Mouse (Mus musculus) erythroblast, embryonic 14.5 days (primary cell): ENCODE data around the gene Ambra1. TPM values are rescaled to one million over a fixed set of nuclear protein-coding genes. Genes with fewer than 3 reads are reported as not detected.

Experiments used
- H3K27me3 ChIP-seq: 2 replicates; pipeline ENCODE4 v1.6.1; 2012; ENCODE audit warnings: inconsistent platforms; ENCODE audit not compliant: control insufficient read depth
- H3K36me3 ChIP-seq: 2 replicates; pipeline ENCODE4 v1.6.1; 2012; ENCODE audit warnings: mild to moderate bottlenecking, inconsistent platforms; ENCODE audit not compliant: control insufficient read depth
- H3K4me1 ChIP-seq: 2 replicates; pipeline ENCODE4 v1.6.1; 2012; ENCODE audit warnings: inconsistent platforms; ENCODE audit not compliant: control insufficient read depth
- H3K4me3 ChIP-seq: replicated peaks from 2 replicates; pipeline ENCODE3; 2012; ENCODE audit warnings: moderate library complexity, mild to moderate bottlenecking, inconsistent platforms
- H3K9me3 ChIP-seq: 2 replicates; pipeline ENCODE4 v1.6.1; 2012; ENCODE audit warnings: low read length, inconsistent platforms, mixed read lengths; ENCODE audit not compliant: control insufficient read depth
- GATA1 ChIP-seq: IDR thresholded peaks from 2 replicates; pipeline ENCODE4 v1.6.1; 2012; ENCODE audit warnings: low read length, inconsistent platforms, mixed read lengths
- TAL1 ChIP-seq: IDR thresholded peaks from 3 replicates; pipeline ENCODE4 v1.6.1; 2012; ENCODE audit warnings: low read length, inconsistent platforms, mixed read lengths
- polyA plus RNA-seq: library from polyadenylated mRNA; stranded (reverse); fragments of >175 nt; gene quantifications from 2 replicates; pipeline ENCODE4 v1.2.3, GENCODE M21; 2012

Gene Ambra1
- polyA plus RNA-seq, 1 experiment = 1.8 TPM

DNA sequence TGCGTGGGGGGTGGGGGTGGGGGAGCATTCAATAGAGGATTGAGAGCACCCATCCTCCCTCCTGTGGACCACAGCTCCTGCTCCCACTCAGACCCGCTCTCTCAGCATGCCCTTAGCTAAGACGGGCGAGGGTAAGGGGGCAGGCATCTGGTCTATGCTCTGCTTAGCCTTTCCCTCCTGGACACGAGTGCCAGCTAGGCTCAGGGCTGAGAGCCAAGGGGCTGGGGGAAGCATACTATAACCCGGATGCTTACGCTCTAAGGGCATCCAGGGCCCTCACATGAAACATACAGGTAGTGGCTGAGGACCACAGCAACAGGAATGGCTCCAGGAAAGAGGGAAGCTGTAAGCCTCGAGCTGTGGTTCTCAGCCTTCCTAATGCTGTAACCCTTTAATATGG lies 228.1 kb downstream of the Ambra1 start:
- Histone ChIP-seq H3K9me3 (no peaks in the 10 kb centered on the region), H3K4me3 (no peak overlapping the region), H3K27me3 (no peaks in the 10 kb centered on the region), H3K4me1 (peaks cover 88% of the 10 kb centered on the region), H3K36me3 (peaks cover 27% of the 10 kb centered on the region)
- TF ChIP-seq TAL1 = no peak
- TF ChIP-seq GATA1 = no peak

DNA sequence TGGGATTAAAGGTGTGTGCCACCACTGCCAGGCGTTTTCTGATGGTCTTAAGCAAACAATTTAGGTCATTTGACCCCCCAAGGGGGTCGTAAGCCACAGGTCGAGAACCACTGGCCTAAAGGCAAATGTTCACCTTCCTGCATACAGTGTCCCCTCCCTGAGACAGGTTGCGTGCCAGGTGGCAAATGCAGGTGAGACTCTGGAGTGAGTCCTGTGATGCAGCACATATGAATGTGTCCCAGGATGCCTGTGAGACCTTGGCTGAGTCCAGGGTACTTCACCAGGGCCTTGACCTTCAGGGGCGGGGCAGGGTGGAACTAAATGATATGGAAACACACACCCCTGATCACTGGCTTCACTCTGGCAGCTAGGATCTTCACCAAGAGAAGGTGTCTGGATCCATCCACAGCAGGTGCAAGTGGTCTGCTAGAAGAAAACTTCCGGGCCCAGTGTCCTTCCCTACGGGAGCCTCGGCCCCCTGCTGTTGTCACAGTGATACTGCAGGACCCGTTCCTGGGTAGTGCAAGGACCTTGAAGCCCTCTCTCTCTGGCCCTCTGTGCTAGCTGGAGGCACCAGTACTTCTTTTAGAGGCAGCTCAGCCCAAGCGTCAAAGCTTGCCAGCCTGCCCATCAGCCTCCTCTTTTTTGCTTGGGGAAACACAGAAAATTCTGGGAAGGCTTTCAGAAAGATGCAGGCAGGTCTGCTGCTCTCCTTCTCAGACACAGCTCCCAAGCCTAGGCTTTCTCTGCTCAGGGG lies 228.9 kb downstream of the Ambra1 start:
- Histone ChIP-seq H3K36me3 (peaks cover 22% of the 10 kb centered on the region), H3K27me3 (peaks cover 4% of the 10 kb centered on the region), H3K9me3 (no peaks in the 10 kb centered on the region), H3K4me1 (peaks cover 88% of the 10 kb centered on the region), H3K4me3 (no peak overlapping the region)
- TF ChIP-seq TAL1 = no peak
- no peak for TF ChIP-seq GATA1

DNA sequence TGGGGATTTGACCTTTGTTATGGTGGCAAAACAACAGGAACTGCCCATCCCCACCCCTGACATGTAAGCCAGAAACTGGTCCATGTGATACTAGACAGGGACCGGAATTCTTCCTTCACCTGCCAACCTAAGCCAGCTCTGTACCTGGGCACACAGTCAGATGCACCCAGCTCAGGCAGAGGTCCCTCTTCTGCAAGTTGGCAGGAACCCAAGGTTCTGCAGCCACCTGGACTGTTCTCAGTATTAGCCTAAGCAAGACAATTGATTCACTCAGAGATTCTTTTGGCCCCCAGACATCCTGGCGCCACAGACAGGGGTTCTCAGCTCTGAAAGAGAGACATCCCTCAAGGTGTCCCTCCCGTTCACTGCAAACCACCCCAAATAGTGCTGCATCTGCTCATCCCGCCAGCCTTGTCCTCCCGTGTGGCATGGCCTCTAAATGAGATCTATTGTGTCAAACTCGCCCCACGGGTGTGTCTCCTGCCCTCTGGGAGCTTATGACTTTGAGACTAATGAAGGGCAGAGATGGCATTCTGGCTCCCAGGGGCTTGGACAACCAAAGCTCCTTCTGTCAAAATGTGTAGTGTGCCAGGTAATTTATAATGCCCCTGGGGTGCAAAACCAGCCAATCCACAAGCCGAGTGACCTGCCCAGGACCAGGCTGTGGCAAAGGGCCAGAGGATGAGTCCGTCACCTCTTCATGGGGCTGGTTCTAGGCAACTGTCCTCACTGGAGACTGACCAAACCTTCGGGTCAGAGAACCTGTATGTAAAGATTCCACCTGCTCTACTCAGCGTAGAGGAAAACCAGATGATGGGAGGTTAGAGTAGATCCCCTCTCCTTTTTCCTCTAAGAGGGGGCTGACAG lies 229.8 kb downstream of the Ambra1 start:
- Histone ChIP-seq H3K27me3 (peaks cover 12% of the 10 kb centered on the region), H3K36me3 (peaks cover 22% of the 10 kb centered on the region), H3K4me3 (no peak overlapping the region), H3K9me3 (no peaks in the 10 kb centered on the region), H3K4me1 (peaks cover 88% of the 10 kb centered on the region)
- TF ChIP-seq TAL1 (no peak), GATA1 (no peak)

DNA sequence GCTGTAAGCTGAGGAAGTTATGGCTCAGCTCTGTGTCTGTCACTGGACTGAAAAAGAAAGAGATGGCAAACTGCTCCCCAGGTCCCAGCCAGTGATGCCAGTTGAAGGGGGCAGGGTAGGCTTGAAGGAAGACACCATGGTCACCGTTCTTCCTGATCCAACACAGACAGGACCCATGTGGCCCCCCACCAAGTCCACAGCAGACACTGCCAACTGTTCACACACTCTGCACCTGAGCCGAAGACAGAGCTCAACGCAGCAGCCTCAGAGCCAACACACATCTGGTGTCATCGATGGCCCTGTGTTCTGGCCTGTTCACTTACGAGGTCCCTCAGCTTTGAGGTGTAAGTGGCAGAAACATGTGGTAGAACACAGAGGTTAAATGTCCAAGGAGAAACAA lies 230.5 kb downstream of the Ambra1 start:
- Histone ChIP-seq H3K9me3 (no peaks in the 10 kb centered on the region), H3K4me3 (no peak overlapping the region), H3K27me3 (peaks cover 19% of the 10 kb centered on the region), H3K36me3 (peaks cover 22% of the 10 kb centered on the region), H3K4me1 (peaks cover 81% of the 10 kb centered on the region)
- TF ChIP-seq TAL1 = no peak
- TF ChIP-seq GATA1 = no peak

DNA sequence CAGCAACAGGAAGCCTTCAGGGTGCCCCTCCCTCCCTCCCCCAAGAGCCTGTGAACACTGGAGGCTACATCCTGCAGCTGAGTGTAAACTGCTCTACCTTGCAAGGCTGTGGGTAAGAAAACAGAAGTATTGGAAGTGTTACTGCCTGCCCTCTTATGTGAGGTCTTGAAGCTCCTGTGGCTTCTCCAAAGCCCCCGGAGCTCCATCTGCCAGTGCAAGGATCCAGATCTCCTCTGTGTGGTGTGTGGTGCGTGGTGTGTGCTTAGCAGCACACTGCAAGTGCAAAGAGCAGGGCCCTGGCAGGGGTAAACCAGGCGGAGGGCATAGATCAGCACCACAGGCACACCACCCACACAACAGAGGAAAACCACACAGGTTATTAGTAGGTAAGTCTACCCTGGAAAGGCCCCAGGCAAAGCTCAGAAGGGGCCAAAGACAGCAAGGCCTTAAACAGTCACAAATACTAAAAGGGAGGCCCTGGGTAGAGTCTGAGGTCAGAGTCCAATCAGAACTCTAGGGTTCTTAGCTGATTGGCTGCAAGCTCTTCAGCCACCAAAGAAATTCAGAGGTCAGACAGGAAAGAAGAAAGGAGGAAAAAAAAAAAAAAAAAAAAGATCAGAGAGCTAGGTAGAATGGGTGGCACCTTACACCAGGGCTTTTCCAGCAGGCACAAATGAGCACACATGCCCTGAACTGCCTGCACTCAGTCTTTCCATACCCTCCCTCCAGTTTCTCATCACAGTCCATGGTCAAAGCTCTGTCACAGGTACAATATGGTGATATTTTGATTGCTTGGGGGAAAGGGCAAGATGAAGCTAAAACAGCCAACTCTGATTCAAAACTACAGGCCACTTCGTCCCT lies 232.2 kb downstream of the Ambra1 start:
- Histone ChIP-seq H3K4me1 (peaks cover 67% of the 10 kb centered on the region), H3K4me3 (peak overlapping the region; percentile 83), H3K27me3 (peaks cover 36% of the 10 kb centered on the region), H3K9me3 (no peaks in the 10 kb centered on the region), H3K36me3 (peaks cover 22% of the 10 kb centered on the region)
- TF ChIP-seq TAL1 (no peak), GATA1 (no peak)

DNA sequence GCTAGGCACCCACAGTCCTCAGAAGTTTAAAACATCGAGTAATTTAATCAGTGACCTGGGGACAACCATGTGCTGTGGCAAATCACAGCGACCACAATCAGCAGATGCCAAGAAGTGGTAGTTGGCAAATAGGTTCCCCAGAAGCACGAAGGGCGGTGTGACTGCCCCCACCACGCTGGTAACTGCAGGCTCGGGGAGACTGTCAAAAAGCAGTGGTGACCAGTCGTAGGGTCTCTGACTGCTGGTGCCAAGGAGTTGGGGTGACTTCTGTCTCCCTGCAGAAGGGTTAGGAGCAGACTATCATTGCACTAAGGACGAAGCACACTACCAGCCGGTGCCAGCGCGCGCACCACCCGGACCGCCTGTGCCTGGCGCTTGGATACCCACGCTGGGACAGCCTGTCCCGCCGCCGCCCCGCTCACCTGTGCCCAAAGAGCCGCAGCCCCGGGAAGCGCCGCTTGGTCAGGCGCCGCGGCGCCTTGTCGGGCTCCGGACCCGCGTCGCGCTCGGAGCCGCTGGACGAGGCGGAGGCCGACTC lies 233.0 kb downstream of the Ambra1 start:
- peaks cover 39% of the 10 kb centered on the region for H3K27me3 ChIP-seq
- H3K4me1 ChIP-seq = peaks cover 59% of the 10 kb centered on the region
- H3K4me3 ChIP-seq = peak overlapping the region; percentile 83
- TF ChIP-seq TAL1 (no peak), GATA1 (no peak)
- no peaks in the 10 kb centered on the region for H3K9me3 ChIP-seq
- peaks cover 21% of the 10 kb centered on the region for H3K36me3 ChIP-seq

DNA sequence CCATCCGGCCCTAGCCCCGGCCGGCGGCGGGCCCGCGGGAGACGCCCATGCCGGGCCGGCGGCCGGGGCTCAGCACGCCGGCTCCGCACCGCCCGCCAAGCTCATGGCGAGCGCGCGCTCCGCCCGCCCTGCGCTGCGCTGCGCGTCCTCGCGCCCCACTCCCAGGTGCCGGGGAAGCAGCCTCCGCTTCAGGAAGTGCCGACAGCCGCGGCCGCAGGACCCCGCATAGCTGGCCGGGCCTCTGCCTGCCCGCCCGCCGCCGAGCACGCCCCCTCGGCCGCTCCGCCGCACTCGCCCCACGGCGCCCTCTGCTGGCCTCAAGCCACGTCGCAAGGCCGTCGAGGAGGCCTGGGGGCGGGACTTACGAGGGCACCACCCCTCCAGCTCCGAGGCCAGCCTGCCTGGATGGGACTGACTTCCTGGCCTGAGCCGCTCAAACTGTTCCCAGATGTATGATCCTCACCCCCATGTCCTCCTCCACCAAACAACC lies 233.6 kb downstream of the Ambra1 start:
- peaks cover 18% of the 10 kb centered on the region for H3K36me3 ChIP-seq
- H3K4me3 ChIP-seq = peak overlapping the region; percentile 83
- no peaks in the 10 kb centered on the region for H3K9me3 ChIP-seq
- H3K4me1 ChIP-seq = peaks cover 55% of the 10 kb centered on the region
- no peak for TF ChIP-seq TAL1
- no peak for TF ChIP-seq GATA1
- H3K27me3 ChIP-seq = peaks cover 45% of the 10 kb centered on the region

DNA sequence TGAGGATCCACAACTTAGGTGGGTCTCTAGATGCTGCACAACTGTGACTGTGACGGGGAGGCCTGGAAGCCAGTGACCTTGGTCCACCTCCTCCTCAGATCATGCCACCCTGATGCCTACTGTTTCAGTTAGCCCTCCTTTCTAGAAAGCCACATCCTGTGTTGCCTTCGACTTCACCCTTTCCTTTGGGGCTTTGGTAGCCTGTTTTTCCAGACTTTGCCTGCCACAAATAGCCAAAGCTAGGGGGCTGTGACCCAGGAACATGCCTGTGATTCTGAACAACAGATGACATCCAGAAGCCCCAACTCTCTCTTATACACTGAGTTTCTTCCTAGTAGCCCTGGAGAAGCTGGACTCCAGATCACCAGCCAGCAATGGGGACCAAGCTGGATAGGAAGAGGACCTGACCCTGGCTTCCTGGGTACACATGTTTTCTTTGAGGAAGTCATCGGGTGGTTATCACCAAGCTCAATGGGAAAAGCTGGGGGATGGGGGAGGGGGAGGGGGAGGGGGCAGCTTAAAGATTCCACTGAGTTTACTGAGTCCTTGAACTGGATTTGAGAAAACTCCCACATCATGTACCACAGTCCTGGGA lies 234.8 kb downstream of the Ambra1 start:
- H3K4me3 ChIP-seq = no peak overlapping the region
- H3K4me1 ChIP-seq = peaks cover 43% of the 10 kb centered on the region
- peaks cover 57% of the 10 kb centered on the region for H3K27me3 ChIP-seq
- no peaks in the 10 kb centered on the region for H3K9me3 ChIP-seq
- TF ChIP-seq GATA1 (no peak), TAL1 (no peak)
- peaks cover 9% of the 10 kb centered on the region for H3K36me3 ChIP-seq
